Mouse (Mus musculus) E14TG2a.4 (cell line): Measurements from ENCODE around the gene Gm17364.
"Not testable (repeated sequence)": the region's sequence is repeated elsewhere in the genome, so short reads cannot be mapped to it uniquely, and the experiment has no call there.

Source experiments
- H3K27me3 ChIP-seq: 2 replicates; pipeline ENCODE4 v1.6.1; 2014; ENCODE audit warnings: low read length, control low read depth; ENCODE audit not compliant: insufficient read depth
- H3K36me3 ChIP-seq: 2 replicates; pipeline ENCODE4 v1.6.1; 2014; ENCODE audit warnings: low read length, control low read depth; ENCODE audit not compliant: insufficient read depth
- H3K4me1 ChIP-seq: replicated peaks from 2 replicates; pipeline ENCODE4 v1.6.1; 2014; ENCODE audit warnings: low read depth, low read length, control low read depth
- H3K4me3 ChIP-seq: replicated peaks from 2 replicates; pipeline ENCODE4 v1.5.1; 2014; ENCODE audit warnings: mild to moderate bottlenecking, low read length
- H3K9me3 ChIP-seq: 2 replicates; pipeline ENCODE4 v1.6.1; 2014; ENCODE audit warnings: low read length, control low read depth
- CTCF ChIP-seq: conservative IDR thresholded peaks from 2 replicates; pipeline ENCODE4 v1.5.1; 2014; ENCODE audit warnings: low read length
- NANOG ChIP-seq: IDR thresholded peaks from 2 replicates; pipeline ENCODE4 v1.6.1; 2014; ENCODE audit warnings: borderline replicate concordance, low read length, mixed read lengths
- POU5F1 ChIP-seq: IDR thresholded peaks from 2 replicates; pipeline ENCODE4 v1.6.1; 2014; ENCODE audit warnings: low read length, borderline replicate concordance

Gm17364 gene

DNA sequence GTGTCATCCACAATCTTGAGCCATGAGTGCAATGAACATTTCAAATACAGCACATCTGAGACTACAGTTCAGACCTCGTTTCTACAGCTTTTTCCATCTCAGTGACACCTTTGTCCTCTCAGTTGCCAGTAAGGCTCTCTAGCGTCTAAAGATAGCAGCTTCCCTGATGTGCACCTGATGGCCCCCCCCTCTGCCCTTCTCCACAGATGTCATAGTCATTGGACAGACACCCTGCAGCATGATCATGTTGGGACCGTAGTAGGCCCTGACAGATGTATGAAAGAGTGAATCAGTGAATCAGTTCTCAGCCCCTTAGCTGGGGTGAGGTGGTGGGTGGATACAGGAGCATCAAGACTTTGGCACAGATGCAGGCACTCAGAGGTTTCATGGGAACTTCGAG lies 15.9 kb downstream of the Gm17364 start:
- Histone ChIP-seq H3K4me1 (peaks cover 6% of the 10 kb centered on the region), H3K27me3 (no peaks in the 10 kb centered on the region), H3K4me3 (no peak overlapping the region), H3K36me3 (no peaks in the 10 kb centered on the region), H3K9me3 (no peaks in the 10 kb centered on the region)
- TF ChIP-seq CTCF = no peak
- no peak for TF ChIP-seq POU5F1
- TF ChIP-seq NANOG = no peak

- no peaks in the 10 kb centered on the region for H3K36me3 ChIP-seq
- H3K27me3 ChIP-seq = no peaks in the 10 kb centered on the region
- no peak overlapping the region for H3K4me3 ChIP-seq
- peaks cover 14% of the 10 kb centered on the region for H3K4me1 ChIP-seq
- no peak for TF ChIP-seq POU5F1
- no peak for TF ChIP-seq CTCF
- no peak for TF ChIP-seq NANOG
- H3K9me3 ChIP-seq = no peaks in the 10 kb centered on the region
Measured at GRCm38 (mm10) chr13:41256962-41257361, 16.8 kb downstream of the Gm17364 start.

- H3K36me3 ChIP-seq = no peaks in the 10 kb centered on the region
- no peaks in the 10 kb centered on the region for H3K27me3 ChIP-seq
- peaks cover 23% of the 10 kb centered on the region for H3K4me1 ChIP-seq
- no peak overlapping the region for H3K4me3 ChIP-seq
- no peak for TF ChIP-seq NANOG
- no peak for TF ChIP-seq CTCF
- H3K9me3 ChIP-seq = no peaks in the 10 kb centered on the region
Measured at GRCm38 (mm10) chr13:41256126-41256525, 17.7 kb downstream of the Gm17364 start.

GRCm38 (mm10) chr13:41252736-41253135 lies 21.0 kb downstream of the Gm17364 start:
- peaks cover 41% of the 10 kb centered on the region for H3K4me1 ChIP-seq
- no peaks in the 10 kb centered on the region for H3K9me3 ChIP-seq
- H3K36me3 ChIP-seq = no peaks in the 10 kb centered on the region
- no peak overlapping the region for H3K4me3 ChIP-seq
- no peaks in the 10 kb centered on the region for H3K27me3 ChIP-seq
- TF ChIP-seq CTCF (no peak), NANOG (no peak), POU5F1 (no peak)

GRCm38 (mm10) chr13:41252141-41252540 lies 21.6 kb downstream of the Gm17364 start:
- Histone ChIP-seq H3K4me1 (peaks cover 41% of the 10 kb centered on the region), H3K4me3 (0 out of 2 replicates have a peak overlapping the region, but pooled peaks have one; percentile 20), H3K27me3 (no peaks in the 10 kb centered on the region), H3K36me3 (no peaks in the 10 kb centered on the region), H3K9me3 (no peaks in the 10 kb centered on the region)
- no peak for TF ChIP-seq CTCF
- no peak for TF ChIP-seq NANOG
- no peak for TF ChIP-seq POU5F1

GRCm38 (mm10) chr13:41251667-41252066 lies 22.1 kb downstream of the Gm17364 start:
- H3K36me3 ChIP-seq = no peaks in the 10 kb centered on the region
- 0 out of 2 replicates have a peak overlapping the region, but pooled peaks have one; percentile 20 for H3K4me3 ChIP-seq
- H3K4me1 ChIP-seq = peaks cover 41% of the 10 kb centered on the region
- H3K9me3 ChIP-seq = no peaks in the 10 kb centered on the region
- H3K27me3 ChIP-seq = no peaks in the 10 kb centered on the region
- TF ChIP-seq CTCF (no peak), NANOG (no peak), POU5F1 (no peak)

DNA sequence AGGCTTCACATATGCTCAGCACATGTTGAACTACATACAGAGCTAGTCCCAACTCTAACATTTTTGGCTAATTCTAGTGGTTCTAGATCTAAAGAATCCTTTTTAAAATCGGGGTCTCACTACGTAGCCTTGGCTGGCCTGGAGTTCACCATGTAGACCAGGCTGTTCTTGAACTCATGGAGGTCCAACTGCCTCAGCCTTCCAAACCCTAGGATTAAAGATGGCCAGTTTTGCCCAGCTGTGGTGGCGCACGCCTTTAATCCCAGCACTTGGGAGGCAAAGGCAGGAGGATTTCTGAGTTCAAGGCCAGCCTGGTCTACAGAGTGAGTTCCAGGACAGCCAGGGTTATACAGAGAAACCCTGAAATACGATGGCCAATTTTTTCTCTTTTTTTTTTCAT lies 22.5 kb downstream of the Gm17364 start:
- H3K27me3 ChIP-seq, H3K36me3 ChIP-seq, H3K9me3 ChIP-seq, H3K4me3 ChIP-seq: not testable (repeated sequence)
- peaks cover 41% of the 10 kb centered on the region for H3K4me1 ChIP-seq

GRCm38 (mm10) chr13:41250318-41250981 lies 23.3 kb downstream of the Gm17364 start:
- no peaks in the 10 kb centered on the region for H3K36me3 ChIP-seq
- H3K27me3 ChIP-seq = no peaks in the 10 kb centered on the region; the same call in 1 of the 2 replicates
- TF ChIP-seq NANOG (no peak), POU5F1 (no peak), CTCF (no peak)
- H3K4me1 ChIP-seq = peaks cover 41% of the 10 kb centered on the region
- H3K9me3 ChIP-seq = no peaks in the 10 kb centered on the region
- peak overlapping the region; percentile 89 for H3K4me3 ChIP-seq

DNA sequence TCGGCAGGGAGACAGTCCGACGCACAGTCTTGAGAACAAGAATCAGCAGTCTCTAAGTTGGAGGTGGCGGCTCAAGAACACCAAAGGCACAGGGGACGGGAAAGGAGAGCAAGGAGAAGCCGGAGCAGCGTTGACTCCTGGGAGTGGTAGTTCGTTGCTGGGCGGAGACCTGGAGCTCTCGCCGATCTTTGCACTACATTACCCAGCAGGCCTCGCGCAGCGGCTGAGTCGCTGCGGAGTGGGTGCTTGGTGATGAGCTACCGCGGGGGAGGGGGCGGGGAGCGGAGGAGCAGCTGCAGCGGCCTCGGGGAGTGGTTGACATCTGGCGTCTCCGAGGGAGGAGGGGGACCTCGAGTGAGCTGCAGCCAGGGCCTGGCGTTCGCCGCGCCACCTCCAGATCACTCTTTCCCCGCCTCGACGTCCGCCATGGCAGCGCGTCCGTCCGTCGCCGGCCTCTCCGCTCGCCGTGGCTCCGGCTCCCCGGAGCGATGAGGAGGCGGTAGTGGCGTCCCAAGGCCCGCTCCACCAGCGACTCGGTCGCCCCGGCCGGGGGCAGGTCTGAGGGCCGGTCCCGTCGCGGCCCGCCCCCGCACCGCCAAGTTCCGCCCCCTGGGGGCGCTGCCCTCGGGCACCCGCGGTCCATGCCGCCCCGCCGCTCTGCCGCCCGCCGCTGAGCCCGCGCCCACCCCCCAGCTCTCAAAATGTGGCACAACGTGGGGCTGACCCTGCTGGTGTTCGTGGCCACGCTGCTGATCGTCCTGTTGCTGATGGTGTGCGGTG lies 24.0 kb downstream of the Gm17364 start, which contains the start of gene Smim13:
Smim13 (plus strand) TSS at position 307 of the 780 bp plus-strand sequence.
- Histone ChIP-seq H3K4me3 (peak within 1 kb of the TSS; percentile 89), H3K9me3 (no peaks in the 10 kb centered on the region), H3K27me3 (no peaks in the 10 kb centered on the region; the same call in 1 of the 2 replicates), H3K36me3 (no peaks in the 10 kb centered on the region), H3K4me1 (peaks cover 41% of the 10 kb centered on the region)
- TF ChIP-seq NANOG = no peak
- TF ChIP-seq POU5F1 = no peak
- TF ChIP-seq CTCF = no peak
